Mouse (Mus musculus) right cerebral cortex, adult 18-20 months (tissue): ENCODE data around the gene Oxgr1.
A peak's percentile ranks its signal among the peaks of the same experiment; 100 is the strongest.
"Not testable (repeated sequence)": the region's sequence is repeated elsewhere in the genome, so short reads cannot be mapped to it uniquely, and the experiment has no call there.

Experiments
- DNase-seq: peaks from one replicate; pipeline ENCODE4 v3.0.0; 2022; ENCODE audit warnings: mixed read lengths

Gene Oxgr1

GRCm38 (mm10) chr14:120042187-120042820 lies at the start of gene Oxgr1:
Gene Oxgr1 (minus strand): TSS chr14:120042435.
- no peak for DNase-seq

GRCm38 (mm10) chr14:120090401-120090800 lies 48.2 kb upstream of the Oxgr1 start:
- no peak for DNase-seq

GRCm38 (mm10) chr14:120089649-120090360 lies 47.6 kb upstream of the Oxgr1 start:
- no peak for DNase-seq

GRCm38 (mm10) chr14:120089006-120089648 lies 46.9 kb upstream of the Oxgr1 start:
- DNase-seq: no peak

GRCm38 (mm10) chr14:120084084-120084667 lies 41.9 kb upstream of the Oxgr1 start:
- no peak for DNase-seq

GRCm38 (mm10) chr14:120076192-120076591 lies 34.0 kb upstream of the Oxgr1 start:
- DNase-seq: peak; percentile 37

GRCm38 (mm10) chr14:120075746-120076145 lies 33.5 kb upstream of the Oxgr1 start:
- DNase-seq: no peak

GRCm38 (mm10) chr14:120074231-120074630 lies 32.0 kb upstream of the Oxgr1 start:
- DNase-seq: no peak

GRCm38 (mm10) chr14:120061096-120061495 lies 18.9 kb upstream of the Oxgr1 start:
- DNase-seq: peak; percentile 63

GRCm38 (mm10) chr14:120033454-120033853 lies 8.8 kb downstream of the Oxgr1 start:
- DNase-seq: no peak

- no peak for DNase-seq
These were observed 22.3 kb downstream of the Oxgr1 start for GRCm38 (mm10) chr14:120019948-120020347.

GRCm38 (mm10) chr14:120009969-120010872 lies 32.0 kb downstream of the Oxgr1 start:
- DNase-seq: no peak

GRCm38 (mm10) chr14:120005153-120005552 lies 37.1 kb downstream of the Oxgr1 start:
- DNase-seq: peak; percentile 22

GRCm38 (mm10) chr14:120003661-120004060 lies 38.6 kb downstream of the Oxgr1 start:
- no peak for DNase-seq

GRCm38 (mm10) chr14:120002673-120003072 lies 39.6 kb downstream of the Oxgr1 start:
- no peak for DNase-seq

- no peak for DNase-seq
These were observed 52.6 kb downstream of the Oxgr1 start for GRCm38 (mm10) chr14:119989651-119990050.

- no peak for DNase-seq
These were observed 53.1 kb downstream of the Oxgr1 start for GRCm38 (mm10) chr14:119988937-119989645.

- DNase-seq: no peak
These were observed 55.0 kb downstream of the Oxgr1 start for GRCm38 (mm10) chr14:119987257-119987656.

GRCm38 (mm10) chr14:119986778-119987177 lies 55.5 kb downstream of the Oxgr1 start:
- DNase-seq: no peak

GRCm38 (mm10) chr14:119986351-119986750 lies 55.9 kb downstream of the Oxgr1 start:
- not testable (repeated sequence) for DNase-seq

- no peak for DNase-seq
These were observed 60.9 kb downstream of the Oxgr1 start for GRCm38 (mm10) chr14:119981314-119981713.
